Mouse (Mus musculus): ENCODE results near the gene Pax2. TPM values are rescaled to one million over a fixed set of nuclear protein-coding genes. Genes with fewer than 3 reads are reported as not detected.

Gene Pax2
- 0.05 TPM in 1 of 2 replicates, not detected in the other for polyA plus RNA-seq (2015; fragmentation: Nextera tagmentation; extraction: Ambion mirVana)

DNA sequence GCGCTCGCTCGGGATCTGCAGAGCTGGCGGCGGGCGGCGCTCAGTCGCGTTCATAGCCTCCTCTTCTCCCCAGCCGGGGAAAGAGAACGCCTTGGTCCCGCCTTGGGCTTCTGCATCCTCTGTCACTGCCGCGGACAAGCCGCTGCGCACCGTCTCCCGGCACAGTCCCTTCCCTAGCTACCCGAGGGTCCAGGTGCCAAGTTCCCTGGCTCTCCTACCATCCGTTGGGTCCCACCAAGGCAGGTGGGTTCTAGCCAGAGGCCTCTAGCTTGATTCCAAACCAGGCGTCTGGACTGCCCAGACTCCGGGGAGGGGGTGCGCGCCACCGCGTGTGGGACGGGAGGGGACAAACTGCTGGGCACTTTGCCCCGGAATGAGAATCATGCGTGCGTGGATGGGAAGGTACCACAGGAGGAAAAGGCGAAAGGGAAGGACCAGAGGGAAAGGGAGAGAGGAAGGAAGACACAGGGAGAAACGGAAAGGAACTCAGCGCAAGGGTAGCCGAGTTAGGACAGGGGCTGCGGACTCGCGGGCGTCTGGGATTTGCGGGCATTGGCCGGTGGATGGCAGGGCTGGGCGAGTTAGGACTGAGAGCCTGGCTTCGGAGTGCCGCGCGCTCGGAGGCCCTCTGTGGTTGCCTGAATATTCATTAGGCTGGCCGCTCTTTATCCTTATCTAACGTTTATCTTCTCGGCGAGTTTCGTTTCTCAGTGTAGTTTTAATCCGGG is at the start of gene Pax2:
Pax2 (plus strand) TSS at position 353 of the 728 bp plus-strand sequence.
- TF ChIP-seq CTCF (IDR thresholded peaks at IDR 0.05; ENCODE audit: low read depth) (no peak), EP300 (optimal IDR thresholded peaks at IDR 0.05) (no peak)
- Histone ChIP-seq H3K27ac (replicated peaks) (no peak within 1 kb of the TSS), H3K36me3 (ENCODE audit: control insufficient read depth, insufficient read depth, low read length) (no peaks in the 10 kb centered on the region), H3K4me3 (ENCODE audit: low read depth, low read length) (peak within 1 kb of the TSS; percentile 31), H3K9ac (ENCODE audit: low read length) (no peak within 1 kb of the TSS), H3K4me2 (replicated peaks; ENCODE audit: low read depth) (peak within 1 kb of the TSS; percentile 54), H3K4me1 (replicated peaks; ENCODE audit: control insufficient read depth, insufficient read depth) (no peaks in the 10 kb centered on the region), H3K9me3 (ENCODE audit: control insufficient read depth, low read length) (no peaks in the 10 kb centered on the region), H3K27me3 (ENCODE audit: control insufficient read depth, insufficient read depth, low read length) (peaks cover 43% of the 10 kb centered on the region)
- DNase-seq (ENCODE audit: low spot score) = no peak
- under 1% methylated on average over 51 of the region's 52 CpGs for WGBS
- no peak for ATAC-seq (ENCODE audit: low FRiP score, low TSS enrichment)

DNA sequence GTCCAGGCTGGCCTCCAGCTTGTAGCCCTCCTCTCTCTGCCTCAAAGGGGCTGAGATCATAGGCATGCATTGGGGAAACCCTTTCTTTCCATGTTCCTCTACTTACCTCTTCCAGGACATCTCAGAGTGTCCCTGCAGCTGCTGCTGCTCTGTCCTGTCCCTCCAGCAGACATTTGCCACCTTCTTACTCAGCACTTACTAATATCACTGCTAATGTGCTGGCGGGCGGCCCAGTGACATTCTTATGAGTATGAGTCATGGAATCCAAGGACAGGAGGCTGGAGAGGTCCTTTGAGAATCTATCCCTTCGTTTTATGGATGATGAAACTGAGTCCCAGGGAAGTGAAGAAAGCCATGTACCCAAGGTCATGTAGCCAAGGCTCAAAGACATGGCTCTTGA is 47.0 kb upstream of the Pax2 start:
- ATAC-seq (ENCODE audit: low FRiP score, low TSS enrichment) (no peak), DNase-seq (ENCODE audit: low spot score) (no peak)
- WGBS = 44% methylated on average over 3 of the region's 3 CpGs
- H3K4me2 ChIP-seq (replicated peaks; ENCODE audit: low read depth) = no peak overlapping the region
- H3K4me3 ChIP-seq (ENCODE audit: low read depth, low read length) = no peak overlapping the region
- H3K27ac ChIP-seq (replicated peaks) = no peak overlapping the region
- H3K4me1 ChIP-seq (replicated peaks; ENCODE audit: control insufficient read depth, insufficient read depth) = no peaks in the 10 kb centered on the region
- no peaks in the 10 kb centered on the region for H3K27me3 ChIP-seq (ENCODE audit: control insufficient read depth, insufficient read depth, low read length)
- H3K9me3 ChIP-seq (ENCODE audit: control insufficient read depth, low read length) = no peaks in the 10 kb centered on the region
- TF ChIP-seq EP300 (optimal IDR thresholded peaks at IDR 0.05) (no peak), CTCF (IDR thresholded peaks at IDR 0.05; ENCODE audit: low read depth) (no peak)
- no peak overlapping the region for H3K9ac ChIP-seq (ENCODE audit: low read length)
- no peaks in the 10 kb centered on the region for H3K36me3 ChIP-seq (ENCODE audit: control insufficient read depth, insufficient read depth, low read length)

DNA sequence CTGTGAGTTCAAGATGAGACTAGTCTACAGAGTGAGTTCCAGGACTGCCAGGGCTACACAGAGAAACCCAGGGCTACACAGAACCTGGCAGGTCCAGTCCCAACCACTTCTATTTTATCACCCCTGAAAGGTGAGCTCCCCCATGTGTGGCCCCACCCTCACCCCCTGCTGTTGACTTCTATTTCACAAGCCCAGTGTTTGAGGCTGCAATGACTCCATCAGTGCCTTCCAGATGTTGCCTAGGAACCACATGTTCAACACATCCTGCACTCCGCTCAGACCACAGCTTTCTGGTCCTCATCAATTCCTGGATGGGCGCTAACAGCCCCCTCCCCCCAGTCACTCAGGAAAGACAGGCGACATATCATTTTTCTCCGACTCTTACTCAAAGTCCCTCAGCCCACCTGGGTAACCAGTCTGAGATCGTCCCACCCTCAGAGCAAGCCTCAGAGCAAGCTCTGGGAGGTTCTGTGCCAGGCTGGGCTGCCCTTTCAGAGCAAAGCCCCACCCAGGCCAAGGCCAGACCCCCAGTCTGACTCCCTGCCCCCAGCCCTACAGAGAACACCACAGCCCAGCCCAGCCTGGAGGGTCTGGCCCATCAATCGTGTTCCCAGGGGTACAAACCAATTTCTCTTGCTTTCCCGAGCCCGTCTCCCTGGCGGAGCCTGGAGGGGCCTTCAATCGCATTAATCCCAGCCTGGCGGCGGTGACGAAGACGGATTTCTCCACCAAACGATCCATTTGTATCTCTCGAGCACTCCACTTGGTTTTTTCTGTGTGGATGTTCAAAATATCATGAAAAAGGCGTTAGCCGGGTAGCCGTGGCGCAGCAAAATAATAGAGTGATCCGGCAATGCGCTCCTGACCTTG is 38.9 kb upstream of the Pax2 start:
- no peak for ATAC-seq (ENCODE audit: low FRiP score, low TSS enrichment)
- Histone ChIP-seq H3K27ac (replicated peaks) (no peak overlapping the region), H3K27me3 (ENCODE audit: control insufficient read depth, insufficient read depth, low read length) (0 out of 2 replicates have a peak, but pooled peaks cover 4% of the 10 kb centered on the region), H3K4me3 (ENCODE audit: low read depth, low read length) (no peak overlapping the region), H3K4me2 (replicated peaks; ENCODE audit: low read depth) (no peak overlapping the region), H3K4me1 (replicated peaks; ENCODE audit: control insufficient read depth, insufficient read depth) (no peaks in the 10 kb centered on the region), H3K9me3 (ENCODE audit: control insufficient read depth, low read length) (no peaks in the 10 kb centered on the region), H3K36me3 (ENCODE audit: control insufficient read depth, insufficient read depth, low read length) (no peaks in the 10 kb centered on the region), H3K9ac (ENCODE audit: low read length) (no peak overlapping the region)
- no peak for TF ChIP-seq CTCF (IDR thresholded peaks at IDR 0.05; ENCODE audit: low read depth)
- TF ChIP-seq EP300 (optimal IDR thresholded peaks at IDR 0.05) = no peak
- no peak for DNase-seq (ENCODE audit: low spot score)
- WGBS = 57% methylated on average over 22 of the region's 22 CpGs

DNA sequence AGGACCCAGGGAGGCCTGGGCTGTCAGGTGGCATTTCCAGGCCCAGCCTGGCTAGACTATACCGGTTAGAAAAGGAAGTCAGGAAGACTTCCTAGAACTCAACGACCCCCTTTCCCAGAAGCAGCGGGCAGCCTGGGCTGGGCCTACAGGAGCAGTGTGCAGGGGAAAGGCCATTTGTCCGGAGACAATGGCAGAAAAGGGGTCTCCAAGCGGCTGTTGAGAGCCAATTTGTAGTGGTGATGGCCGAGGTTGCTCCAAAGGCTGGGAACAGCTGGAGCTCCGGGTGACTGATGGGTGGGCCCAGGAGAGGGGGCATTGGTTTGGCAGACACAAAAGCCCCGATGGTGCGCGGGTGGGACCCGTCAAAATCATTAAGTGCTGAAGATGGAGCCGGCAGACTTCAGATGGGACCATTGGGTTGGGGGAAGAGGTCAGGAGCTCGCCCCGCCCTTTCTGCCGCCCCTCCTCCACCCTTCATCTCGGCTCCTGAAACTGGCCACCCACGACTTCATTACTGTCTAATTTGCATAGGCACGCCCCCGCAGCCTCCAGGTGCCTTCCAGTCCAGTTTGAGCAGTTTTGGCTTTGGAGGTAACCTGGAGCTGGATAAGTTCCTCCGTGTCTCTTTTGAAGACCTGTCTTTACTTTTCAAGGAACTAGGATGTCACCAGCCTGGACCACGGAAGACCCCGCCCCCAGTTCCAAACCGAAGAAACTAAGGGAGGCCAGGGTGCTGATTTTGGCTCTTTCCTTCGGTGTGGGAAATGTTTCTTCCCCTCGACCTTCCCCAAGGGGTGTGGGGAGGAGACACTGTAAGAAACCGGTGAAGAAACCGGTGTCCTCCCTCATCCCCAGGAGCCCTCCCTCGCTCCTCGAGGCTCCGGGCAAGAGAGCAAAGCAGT is 36.3 kb upstream of the Pax2 start:
- no peak for DNase-seq (ENCODE audit: low spot score)
- no peak for ATAC-seq (ENCODE audit: low FRiP score, low TSS enrichment)
- Histone ChIP-seq H3K9ac (ENCODE audit: low read length) (no peak overlapping the region), H3K4me2 (replicated peaks; ENCODE audit: low read depth) (peak overlapping the region; percentile 50), H3K27me3 (ENCODE audit: control insufficient read depth, insufficient read depth, low read length) (0 out of 2 replicates have a peak, but pooled peaks cover 4% of the 10 kb centered on the region), H3K9me3 (ENCODE audit: control insufficient read depth, low read length) (no peaks in the 10 kb centered on the region), H3K36me3 (ENCODE audit: control insufficient read depth, insufficient read depth, low read length) (no peaks in the 10 kb centered on the region), H3K4me1 (replicated peaks; ENCODE audit: control insufficient read depth, insufficient read depth) (no peaks in the 10 kb centered on the region), H3K4me3 (ENCODE audit: low read depth, low read length) (peak overlapping the region; percentile 27), H3K27ac (replicated peaks) (no peak overlapping the region)
- 3% methylated on average over 29 of the region's 30 CpGs for WGBS
- TF ChIP-seq CTCF (IDR thresholded peaks at IDR 0.05; ENCODE audit: low read depth) (no peak), EP300 (optimal IDR thresholded peaks at IDR 0.05) (no peak)

DNA sequence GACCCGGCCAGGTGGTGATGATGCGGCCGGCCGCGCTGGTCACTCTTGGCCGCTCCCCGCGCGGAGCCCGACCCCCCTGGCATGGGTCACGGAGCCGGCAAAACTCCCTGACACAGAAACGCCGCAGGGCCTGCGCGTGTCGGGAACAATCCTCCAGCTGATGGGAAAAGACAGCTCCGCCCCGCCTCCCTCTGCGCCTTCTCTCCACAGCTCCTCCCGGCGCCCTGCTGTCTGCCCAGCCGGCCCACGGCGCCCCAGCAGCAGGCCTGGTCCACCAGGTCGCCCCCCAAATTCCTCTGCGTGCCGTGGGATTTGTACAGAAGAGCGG is 35.7 kb upstream of the Pax2 start:
- no peak for ATAC-seq (ENCODE audit: low FRiP score, low TSS enrichment)
- Histone ChIP-seq H3K9ac (ENCODE audit: low read length) (no peak overlapping the region; the same call in 1 of the 2 replicates), H3K4me2 (replicated peaks; ENCODE audit: low read depth) (peak overlapping the region; percentile 50), H3K36me3 (ENCODE audit: control insufficient read depth, insufficient read depth, low read length) (no peaks in the 10 kb centered on the region), H3K4me3 (ENCODE audit: low read depth, low read length) (peak overlapping the region; percentile 27), H3K27me3 (ENCODE audit: control insufficient read depth, insufficient read depth, low read length) (peaks cover 4% of the 10 kb centered on the region), H3K9me3 (ENCODE audit: control insufficient read depth, low read length) (no peaks in the 10 kb centered on the region), H3K27ac (replicated peaks) (no peak overlapping the region), H3K4me1 (replicated peaks; ENCODE audit: control insufficient read depth, insufficient read depth) (no peaks in the 10 kb centered on the region)
- 2% methylated on average over 26 of the region's 29 CpGs for WGBS
- TF ChIP-seq EP300 (optimal IDR thresholded peaks at IDR 0.05) (no peak), CTCF (IDR thresholded peaks at IDR 0.05; ENCODE audit: low read depth) (no peak)
- no peak for DNase-seq (ENCODE audit: low spot score)

All from stomach, postnatal 0 days (tissue).